Mouse (Mus musculus) megakaryocyte progenitor cell, adult 5-6 weeks (primary cell): ENCODE results near the gene 4921507P07Rik. TPM values are rescaled to one million over a fixed set of nuclear protein-coding genes. Genes with fewer than 3 reads are reported as not detected.

Experiments
- total RNA-seq, 2 experiments: library from RNA; stranded (forward) in 1 of 2; stranded (reverse) in 1 of 2; fragments of 157-497, 149-512 nt in 1 of 2; fragments of 200-1000 nt in 1 of 2; gene quantifications; 2 replicates each; pipeline versions ENCODE4 v1.2.3 to v1.2.4; 2015 to 2017

The 4921507P07Rik gene
- total RNA-seq, 2 experiments from 2014 or later = 0.87 to 4.7 TPM

Other genes with a start within 250 kb of the 4921507P07Rik start
- 6.4 and 6.9 TPM in 2 replicates for gene Osbpl3, start 140.4 kb downstream of the 4921507P07Rik start, total RNA-seq (2015)
- 10.3 and 11.6 TPM in 2 replicates for gene Osbpl3, start 140.4 kb downstream of the 4921507P07Rik start, total RNA-seq (2017)
- 111 and 140 TPM in 2 replicates for gene Cycs, start 30.1 kb downstream of the 4921507P07Rik start, total RNA-seq (2015)
- gene Cycs, start 30.1 kb downstream of the 4921507P07Rik start, total RNA-seq (2017) = 135 and 142 TPM in 2 replicates
- not detected in 2 replicates for gene Npvf, start 57.8 kb upstream of the 4921507P07Rik start, total RNA-seq (2015)
- gene Npvf, start 57.8 kb upstream of the 4921507P07Rik start, total RNA-seq (2017) = not detected in 2 replicates